Mouse (Mus musculus) hindbrain, embryonic 11.5 days (tissue): ENCODE data around the gene Tmem220. TPM values are rescaled to one million over a fixed set of nuclear protein-coding genes. Genes with fewer than 3 reads are reported as not detected.

Experiments
- ATAC-seq: fragments of 200-750 bp; cut with Nextera tagmentation; 2 replicates; pipeline ENCODE4 v1.8.0; 2017; ENCODE audit warnings: mild to moderate bottlenecking, moderate TSS enrichment, moderate library complexity; ENCODE audit not compliant: low FRiP score
- DNase-seq: peaks from one replicate; pipeline ENCODE4 v3.0.0-alpha.2; 2015; ENCODE audit warnings: low spot score
- H3K27ac ChIP-seq: fragments of 300-500 bp; sonication (generic); 2 replicates; pipeline ENCODE4 v1.5.1; 2014; ENCODE audit warnings: mild to moderate bottlenecking, low read depth, low read length
- H3K27me3 ChIP-seq: fragments of 300-500 bp; sonication (generic); 2 replicates; pipeline ENCODE4 v1.6.1; 2014; ENCODE audit warnings: mild to moderate bottlenecking, low read length, moderate library complexity, mixed read lengths; ENCODE audit not compliant: control insufficient read depth, insufficient read depth
- H3K36me3 ChIP-seq: fragments of 300-500 bp; sonication (generic); 2 replicates; pipeline ENCODE4 v1.6.1; 2014; ENCODE audit warnings: mild to moderate bottlenecking, low read length, moderate library complexity, mixed read lengths; ENCODE audit not compliant: control insufficient read depth, insufficient read depth
- H3K4me1 ChIP-seq: fragments of 300-500 bp; sonication (generic); replicated peaks from 2 replicates; pipeline ENCODE4 v1.6.1; 2014; ENCODE audit warnings: low read length, mixed read lengths; ENCODE audit not compliant: control insufficient read depth, insufficient read depth
- H3K4me2 ChIP-seq: fragments of 300-500 bp; sonication (generic); replicated peaks from 2 replicates; pipeline ENCODE4 v1.6.1; 2014; ENCODE audit warnings: mild to moderate bottlenecking, low read depth, low read length
- H3K4me3 ChIP-seq: fragments of 300-500 bp; sonication (generic); 2 replicates; pipeline ENCODE4 v1.5.1; 2014; ENCODE audit warnings: low read depth, low read length
- H3K9ac ChIP-seq: fragments of 300-500 bp; sonication (generic); 2 replicates; pipeline ENCODE4 v1.6.1; 2014; ENCODE audit warnings: low read depth, low read length
- H3K9me3 ChIP-seq: fragments of 300-500 bp; sonication (generic); 2 replicates; pipeline ENCODE4 v1.6.1; 2016; ENCODE audit warnings: low read length; ENCODE audit not compliant: control insufficient read depth
- WGBS: fragments of 180-500 bp; shearing (Covaris S2); extraction: QIAGEN DNeasy Blood & Tissue Kit; methylation state at CpG from one replicate; pipeline ENCODE4 v1.1.7; 2014; 5-methylcytosine and 5-hydroxymethylcytosine counted together
- polyA plus RNA-seq: library from polyadenylated mRNA; unstranded; fragments of >200 nt; fragmentation: Nextera tagmentation; extraction: Ambion mirVana; gene quantifications from 2 replicates; pipeline ENCODE4 v1.2.1, GENCODE M21; 2014

The Tmem220 gene
- polyA plus RNA-seq, 1 experiment from 2014 or later: 1.5 TPM

DNA sequence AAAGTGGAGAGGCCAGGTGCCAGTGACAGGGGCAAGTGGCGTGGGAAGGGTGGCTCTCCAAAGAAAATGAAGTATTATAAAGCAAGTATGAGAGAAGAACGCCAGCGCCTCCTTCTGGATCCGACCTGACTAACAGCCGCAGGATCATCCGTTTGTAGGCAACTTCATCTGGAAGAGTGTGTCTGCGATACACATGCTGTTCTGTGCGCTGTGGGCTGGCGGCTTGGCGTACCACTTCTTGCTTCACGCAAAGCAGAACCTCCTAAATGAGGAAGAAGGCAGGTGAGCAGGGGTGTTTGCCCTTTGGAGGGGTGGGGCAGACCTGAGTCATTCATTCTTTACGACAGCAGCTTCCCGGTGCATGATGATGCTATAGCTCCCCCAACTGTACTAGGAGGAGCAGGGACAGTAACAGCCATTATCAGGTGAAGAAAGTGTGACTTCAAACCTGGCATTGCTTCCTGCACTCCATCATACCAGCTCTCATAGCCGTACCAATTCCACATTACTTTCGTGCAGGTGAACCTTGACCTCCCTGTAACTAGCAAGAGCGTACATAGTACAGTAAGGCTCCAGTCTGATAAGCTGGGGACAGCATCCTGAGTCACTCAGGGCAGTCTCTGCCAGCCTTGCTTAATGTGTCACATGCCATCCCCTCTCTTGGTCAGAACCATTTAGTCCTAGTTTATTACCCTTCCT, 6.1 kb downstream of the Tmem220 start:
- DNase-seq: no peak
- Histone ChIP-seq H3K9ac (no peak overlapping the region), H3K4me2 (no peak overlapping the region), H3K4me1 (no peaks in the 10 kb centered on the region), H3K27me3 (no peaks in the 10 kb centered on the region), H3K27ac (no peak overlapping the region), H3K4me3 (no peak overlapping the region), H3K9me3 (no peaks in the 10 kb centered on the region), H3K36me3 (no peaks in the 10 kb centered on the region)
- WGBS: 55% methylated on average over 16 of the region's 16 CpGs
- no peak for ATAC-seq

DNA sequence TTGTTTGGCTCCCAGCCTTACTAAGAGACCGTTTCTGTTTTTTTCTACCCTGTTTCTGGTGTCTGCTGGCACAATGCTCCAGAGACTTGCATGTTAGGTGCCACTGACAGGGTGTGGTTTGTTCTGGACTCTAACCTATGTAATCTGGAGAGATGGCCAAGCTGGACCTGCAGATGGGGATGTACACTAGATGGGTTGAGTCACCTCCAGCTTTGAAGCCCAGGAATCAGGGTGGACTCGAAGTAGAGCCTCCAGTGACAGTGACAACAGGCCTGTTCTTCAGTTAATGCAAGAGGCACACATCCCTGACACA, 6.6 kb downstream of the Tmem220 start:
- ATAC-seq (no peak), DNase-seq (no peak)
- H3K9me3 ChIP-seq: no peaks in the 10 kb centered on the region
- H3K4me2 ChIP-seq: no peak overlapping the region
- no peaks in the 10 kb centered on the region for H3K4me1 ChIP-seq
- no peaks in the 10 kb centered on the region for H3K27me3 ChIP-seq
- WGBS: 77% methylated on average over 2 of the region's 2 CpGs
- no peak overlapping the region for H3K9ac ChIP-seq
- H3K36me3 ChIP-seq: no peaks in the 10 kb centered on the region
- H3K4me3 ChIP-seq: no peak overlapping the region
- no peak overlapping the region for H3K27ac ChIP-seq

DNA sequence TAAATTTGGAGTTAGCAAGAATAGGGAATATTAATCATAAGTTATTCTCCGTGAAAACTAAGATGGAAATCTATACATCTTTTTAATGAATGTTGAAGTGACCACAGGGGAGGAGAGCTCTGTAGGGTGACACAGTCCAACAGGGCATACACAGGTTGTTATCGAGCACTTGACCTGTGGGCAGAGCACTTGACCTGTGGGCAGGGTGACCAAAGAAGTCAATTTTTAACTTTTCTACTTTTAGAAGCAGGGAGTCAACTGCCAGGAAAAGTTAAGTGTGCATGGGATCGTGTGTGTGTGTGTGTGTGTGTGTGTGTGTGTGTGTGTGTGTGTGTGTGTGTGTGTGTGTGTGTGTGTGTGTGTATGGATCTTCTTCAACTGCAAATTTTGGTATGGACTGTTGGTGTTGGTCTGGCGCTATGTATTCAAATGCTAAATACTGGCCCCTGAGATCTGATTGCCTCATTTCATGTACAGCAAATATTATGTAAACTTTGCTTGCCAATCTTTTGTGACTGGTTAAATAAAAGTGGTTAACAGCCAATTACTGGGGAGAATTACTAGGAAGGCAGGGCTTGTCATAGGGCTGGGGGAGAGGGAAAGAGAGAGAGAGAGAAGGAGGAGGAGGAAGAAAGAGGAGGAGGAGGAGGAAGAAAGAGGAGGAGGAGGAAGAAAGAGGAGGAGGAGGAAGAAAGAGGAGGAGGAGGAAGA, 10.0 kb downstream of the Tmem220 start:
- no peaks in the 10 kb centered on the region for H3K36me3 ChIP-seq
- 89% methylated on average over 4 of the region's 4 CpGs for WGBS
- H3K4me3 ChIP-seq: no peak overlapping the region
- H3K4me1 ChIP-seq: no peaks in the 10 kb centered on the region
- DNase-seq: no peak
- H3K27me3 ChIP-seq: no peaks in the 10 kb centered on the region
- H3K4me2 ChIP-seq: no peak overlapping the region
- H3K27ac ChIP-seq: no peak overlapping the region
- ATAC-seq: no peak
- no peaks in the 10 kb centered on the region for H3K9me3 ChIP-seq
- no peak overlapping the region for H3K9ac ChIP-seq

DNA sequence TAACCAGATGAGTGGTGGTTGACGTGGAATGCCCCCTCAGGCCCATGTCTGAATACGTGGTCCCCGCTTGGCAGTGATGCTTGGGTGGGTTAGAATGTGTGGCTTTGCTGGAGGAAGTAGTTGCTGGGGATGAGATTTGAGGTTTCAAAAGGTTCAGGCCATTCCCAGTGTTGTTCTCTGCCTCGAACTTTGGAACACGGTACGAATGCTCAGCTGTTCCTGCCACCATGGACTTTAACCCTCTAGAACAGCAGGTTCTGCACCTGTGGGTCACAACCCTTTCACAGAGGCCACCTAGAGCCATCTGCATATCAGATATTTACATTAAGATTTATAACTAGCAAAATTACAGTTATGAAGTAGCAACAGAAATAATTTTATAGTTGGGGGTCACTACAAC, 11.3 kb downstream of the Tmem220 start:
- Histone ChIP-seq H3K27me3 (no peaks in the 10 kb centered on the region), H3K36me3 (no peaks in the 10 kb centered on the region), H3K4me3 (no peak overlapping the region), H3K9me3 (no peaks in the 10 kb centered on the region), H3K9ac (no peak overlapping the region), H3K27ac (no peak overlapping the region), H3K4me1 (no peaks in the 10 kb centered on the region), H3K4me2 (no peak overlapping the region)
- DNase-seq: no peak
- 93% methylated on average over 6 of the region's 6 CpGs for WGBS
- no peak for ATAC-seq

DNA sequence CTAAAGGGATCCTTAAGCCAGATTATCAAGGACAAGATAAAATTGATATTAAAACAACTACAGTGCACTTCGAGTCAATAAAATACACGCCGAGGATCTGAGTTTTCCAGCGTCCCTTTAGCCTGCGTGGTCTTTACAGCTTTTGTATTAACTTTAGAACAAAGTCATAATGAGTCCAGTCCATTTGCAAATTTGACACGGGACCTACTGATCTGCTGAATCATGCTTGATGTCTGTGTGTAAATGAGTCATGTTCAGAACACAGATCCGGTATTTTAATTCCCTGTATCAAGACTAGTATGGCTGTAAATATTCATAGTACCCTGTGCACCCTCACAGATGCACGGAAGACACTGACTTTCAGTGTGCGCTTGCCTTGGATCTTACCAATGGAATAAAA, 11.9 kb downstream of the Tmem220 start:
- DNase-seq (no peak), ATAC-seq (no peak)
- WGBS: 93% methylated on average over 9 of the region's 9 CpGs
- Histone ChIP-seq H3K36me3 (no peaks in the 10 kb centered on the region), H3K4me3 (no peak overlapping the region), H3K4me1 (no peaks in the 10 kb centered on the region), H3K27ac (no peak overlapping the region), H3K9me3 (no peaks in the 10 kb centered on the region), H3K4me2 (no peak overlapping the region), H3K9ac (no peak overlapping the region), H3K27me3 (no peaks in the 10 kb centered on the region)

DNA sequence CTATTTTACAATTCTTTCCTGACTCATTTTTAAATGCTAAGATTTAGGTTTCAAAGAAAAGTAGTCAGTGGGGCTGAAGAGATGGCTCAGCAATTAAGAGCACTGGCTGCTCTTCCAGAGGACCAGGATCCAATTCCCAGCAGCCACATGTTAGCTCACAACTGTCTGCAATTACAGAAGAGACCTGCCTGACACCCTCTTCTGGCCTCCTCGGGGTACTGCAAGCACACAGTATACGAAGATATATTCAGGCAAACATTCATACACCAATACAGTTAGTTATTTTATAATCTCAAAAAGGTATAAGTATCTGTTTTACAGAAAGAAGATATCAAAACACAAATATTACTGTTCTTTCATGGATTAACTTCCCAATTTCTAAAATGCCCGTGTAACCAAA, 14.8 kb downstream of the Tmem220 start:
- no peaks in the 10 kb centered on the region for H3K36me3 ChIP-seq
- WGBS: 94% methylated on average over 3 of the region's 3 CpGs

DNA sequence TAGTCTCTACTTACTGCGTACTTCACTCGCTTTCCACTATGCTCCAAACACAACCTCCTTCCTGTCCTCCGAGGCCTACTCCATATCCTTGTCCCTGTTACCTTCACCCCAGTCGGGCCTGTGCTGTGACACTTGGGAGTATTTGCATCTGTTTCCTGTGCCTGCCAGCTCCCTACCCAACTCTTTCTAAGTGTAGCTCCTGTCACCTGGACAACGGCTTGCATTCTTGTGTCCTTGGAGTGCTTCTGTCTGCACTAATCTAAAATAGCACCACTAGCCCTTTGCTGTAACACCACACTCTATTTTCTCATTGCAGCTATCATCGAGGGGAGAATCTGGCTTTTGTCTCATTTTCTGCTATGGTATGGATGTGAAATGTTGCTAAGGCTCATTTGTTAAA, 15.5 kb downstream of the Tmem220 start:
- no peaks in the 10 kb centered on the region for H3K27me3 ChIP-seq
- no peaks in the 10 kb centered on the region for H3K9me3 ChIP-seq
- H3K4me1 ChIP-seq: no peaks in the 10 kb centered on the region
- DNase-seq: no peak
- no peaks in the 10 kb centered on the region for H3K36me3 ChIP-seq
- no peak overlapping the region for H3K27ac ChIP-seq
- no peak overlapping the region for H3K9ac ChIP-seq
- WGBS: 94% methylated on average over 6 of the region's 6 CpGs
- H3K4me3 ChIP-seq: no peak overlapping the region
- H3K4me2 ChIP-seq: no peak overlapping the region
- ATAC-seq: no peak

More for the DNA sequence above, 14.8 kb downstream of the Tmem220 start:
- no peak overlapping the region for H3K27ac ChIP-seq
- H3K4me3 ChIP-seq: no peak overlapping the region
- no peaks in the 10 kb centered on the region for H3K27me3 ChIP-seq
- no peaks in the 10 kb centered on the region for H3K9me3 ChIP-seq
- no peaks in the 10 kb centered on the region for H3K4me1 ChIP-seq
- DNase-seq (no peak), ATAC-seq (no peak)
- H3K4me2 ChIP-seq: no peak overlapping the region
- no peak overlapping the region for H3K9ac ChIP-seq

DNA sequence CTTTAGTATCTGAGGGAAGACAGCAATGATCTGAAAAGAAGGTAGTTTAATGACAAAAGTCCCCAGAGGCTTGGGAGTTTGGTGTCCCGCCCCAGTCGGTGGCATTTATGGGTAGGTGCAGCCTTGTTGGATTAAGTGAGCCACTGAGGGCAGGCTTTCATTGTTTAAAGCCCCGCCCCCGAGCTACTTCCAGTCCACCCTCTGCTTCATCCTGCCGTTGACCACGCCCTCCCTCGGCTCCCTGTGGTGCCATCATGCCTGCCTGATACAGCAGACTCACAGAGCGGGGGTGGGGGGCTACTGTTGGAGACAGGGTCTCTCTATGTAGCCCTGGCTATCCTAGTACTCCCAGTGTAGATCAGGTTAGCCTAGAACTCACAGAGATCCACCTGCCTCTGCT, 18.1 kb downstream of the Tmem220 start:
- WGBS: 43% methylated on average over 8 of the region's 8 CpGs
- Histone ChIP-seq H3K4me1 (no peaks in the 10 kb centered on the region), H3K36me3 (no peaks in the 10 kb centered on the region), H3K9ac (no peak overlapping the region), H3K9me3 (no peaks in the 10 kb centered on the region), H3K27ac (no peak overlapping the region), H3K27me3 (no peaks in the 10 kb centered on the region), H3K4me3 (no peak overlapping the region), H3K4me2 (no peak overlapping the region)
- DNase-seq (no peak), ATAC-seq (no peak; the same call in 1 of the 2 replicates)

DNA sequence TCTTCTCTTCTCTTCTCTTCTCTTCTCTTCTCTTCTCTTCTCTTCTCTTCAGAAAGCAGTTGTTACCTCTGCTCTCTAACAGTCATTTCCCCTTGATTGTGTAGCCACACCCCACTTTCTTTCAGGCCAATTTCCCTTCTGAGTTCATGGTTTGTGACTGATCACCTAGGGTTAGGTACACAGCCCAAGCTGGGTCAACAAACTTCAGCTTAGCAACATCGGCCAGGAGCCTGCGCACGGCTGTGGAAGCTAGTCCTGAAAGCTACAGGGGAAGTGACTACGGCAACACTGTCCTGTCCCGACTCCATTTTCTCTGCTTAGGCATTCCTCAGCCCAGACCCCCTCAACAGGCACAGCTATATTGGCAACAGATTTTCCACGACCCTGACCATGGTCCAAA, 20.0 kb downstream of the Tmem220 start:
- Histone ChIP-seq H3K36me3 (no peaks in the 10 kb centered on the region), H3K4me3 (no peak overlapping the region), H3K27me3 (no peaks in the 10 kb centered on the region), H3K4me2 (no peak overlapping the region), H3K4me1 (no peaks in the 10 kb centered on the region), H3K9ac (no peak overlapping the region), H3K9me3 (no peaks in the 10 kb centered on the region), H3K27ac (no peak overlapping the region)
- ATAC-seq: no peak
- no peak for DNase-seq
- WGBS: 82% methylated on average over 6 of the region's 6 CpGs
